Mouse (Mus musculus) limb, embryonic 15.5 days (tissue): ENCODE data around the gene Clec12a. TPM values are rescaled to one million over a fixed set of nuclear protein-coding genes. Genes with fewer than 3 reads are reported as not detected.

ENCODE experiments used
- ATAC-seq: fragments of 200-750 bp; cut with Nextera tagmentation; 2 replicates; pipeline ENCODE4 v1.8.0; 2017; ENCODE audit warnings: low read depth, moderate TSS enrichment; ENCODE audit not compliant: insufficient number of reproducible peaks, low FRiP score, low TSS enrichment
- H3K27ac ChIP-seq: fragments of 300-500 bp; sonication (generic); 2 replicates; pipeline ENCODE4 v1.5.1; 2015; ENCODE audit warnings: moderate library complexity, mild to moderate bottlenecking, inconsistent platforms
- H3K27me3 ChIP-seq: fragments of 300-500 bp; sonication (generic); 2 replicates; pipeline ENCODE4 v1.6.1; 2015; ENCODE audit warnings: inconsistent platforms
- H3K36me3 ChIP-seq: fragments of 300-500 bp; sonication (generic); 2 replicates; pipeline ENCODE4 v1.6.1; 2015; ENCODE audit warnings: inconsistent platforms
- H3K4me1 ChIP-seq: fragments of 300-500 bp; sonication (generic); 2 replicates; pipeline ENCODE4 v1.6.1; 2015; ENCODE audit warnings: inconsistent platforms
- H3K4me2 ChIP-seq: fragments of 300-500 bp; sonication (generic); 2 replicates; pipeline ENCODE4 v1.6.1; 2015; ENCODE audit warnings: mild to moderate bottlenecking, inconsistent platforms
- H3K4me3 ChIP-seq: fragments of 300-500 bp; sonication (generic); 2 replicates; pipeline ENCODE4 v1.5.1; 2015; ENCODE audit warnings: mild to moderate bottlenecking, inconsistent platforms
- H3K9ac ChIP-seq: fragments of 300-500 bp; sonication (generic); 2 replicates; pipeline ENCODE4 v1.6.1; 2015; ENCODE audit warnings: inconsistent platforms
- H3K9me3 ChIP-seq: fragments of 300-500 bp; sonication (generic); 2 replicates; pipeline ENCODE4 v1.6.1; 2016; ENCODE audit warnings: inconsistent platforms
- WGBS: fragments of 180-500 bp; shearing (Covaris S2); methylation state at CpG from one replicate; pipeline ENCODE4 v1.1.7; 2015; 5-methylcytosine and 5-hydroxymethylcytosine counted together
- polyA plus RNA-seq: library from polyadenylated mRNA; unstranded; fragments of >200 nt; fragmentation: Nextera tagmentation; extraction: Ambion mirVana; gene quantifications from 2 replicates; pipeline ENCODE4 v1.2.1, GENCODE M21; 2015

Gene Clec12a
- polyA plus RNA-seq, 1 experiment from 2014 or later = 1.0 TPM

- 66% methylated on average over 3 of the region's 3 CpGs for WGBS
- no peak for ATAC-seq
- Histone ChIP-seq H3K36me3 (no peaks in the 10 kb centered on the region), H3K27me3 (no peaks in the 10 kb centered on the region), H3K27ac (no peak overlapping the region), H3K4me1 (no peaks in the 10 kb centered on the region), H3K9me3 (no peaks in the 10 kb centered on the region), H3K4me2 (no peak overlapping the region), H3K9ac (no peak overlapping the region), H3K4me3 (no peak overlapping the region)
Measured at GRCm38 (mm10) chr6:129344408-129344807, 1.9 kb downstream of the Clec12a start.

GRCm38 (mm10) chr6:129349524-129350352, 7.2 kb downstream of the Clec12a start:
- no peak for ATAC-seq
- H3K9ac ChIP-seq = no peak overlapping the region
- 55% methylated on average over 4 of the region's 4 CpGs for WGBS

GRCm38 (mm10) chr6:129351091-129351490, 8.6 kb downstream of the Clec12a start:
- H3K4me1 ChIP-seq = no peaks in the 10 kb centered on the region
- no peak overlapping the region for H3K27ac ChIP-seq
- no peak overlapping the region for H3K4me3 ChIP-seq
- no peak for ATAC-seq
- H3K4me2 ChIP-seq = no peak overlapping the region
- H3K9me3 ChIP-seq = no peaks in the 10 kb centered on the region
- 86% methylated on average over 3 of the region's 3 CpGs for WGBS
- H3K9ac ChIP-seq = no peak overlapping the region
- no peaks in the 10 kb centered on the region for H3K36me3 ChIP-seq
- H3K27me3 ChIP-seq = no peaks in the 10 kb centered on the region

More at GRCm38 (mm10) chr6:129349524-129350352, 7.2 kb downstream of the Clec12a start:
- Histone ChIP-seq H3K4me2 (no peak overlapping the region), H3K9me3 (no peaks in the 10 kb centered on the region), H3K27ac (no peak overlapping the region), H3K36me3 (no peaks in the 10 kb centered on the region), H3K27me3 (no peaks in the 10 kb centered on the region), H3K4me1 (no peaks in the 10 kb centered on the region), H3K4me3 (no peak overlapping the region)

GRCm38 (mm10) chr6:129355774-129356173, 13.3 kb downstream of the Clec12a start:
- H3K36me3 ChIP-seq = no peaks in the 10 kb centered on the region
- ATAC-seq = no peak
- WGBS = 90% methylated on average over 2 of the region's 2 CpGs
- no peaks in the 10 kb centered on the region for H3K9me3 ChIP-seq
- no peaks in the 10 kb centered on the region for H3K4me1 ChIP-seq
- H3K27me3 ChIP-seq = no peaks in the 10 kb centered on the region
- H3K9ac ChIP-seq = no peak overlapping the region
- no peak overlapping the region for H3K4me2 ChIP-seq
- H3K27ac ChIP-seq = no peak overlapping the region
- H3K4me3 ChIP-seq = no peak overlapping the region

- Histone ChIP-seq H3K4me2 (no peak overlapping the region), H3K27me3 (no peaks in the 10 kb centered on the region), H3K9ac (no peak overlapping the region), H3K9me3 (no peaks in the 10 kb centered on the region), H3K4me1 (no peaks in the 10 kb centered on the region), H3K27ac (no peak overlapping the region), H3K36me3 (no peaks in the 10 kb centered on the region), H3K4me3 (no peak overlapping the region)
- ATAC-seq = no peak
Measured at GRCm38 (mm10) chr6:129356430-129356829, 13.9 kb downstream of the Clec12a start.

GRCm38 (mm10) chr6:129359515-129359914, 17.0 kb downstream of the Clec12a start:
- Histone ChIP-seq H3K4me2 (no peak overlapping the region), H3K27ac (no peak overlapping the region), H3K27me3 (no peaks in the 10 kb centered on the region), H3K4me3 (no peak overlapping the region), H3K9ac (no peak overlapping the region), H3K9me3 (no peaks in the 10 kb centered on the region), H3K36me3 (no peaks in the 10 kb centered on the region), H3K4me1 (no peaks in the 10 kb centered on the region)
- ATAC-seq = no peak
- 77% methylated on average over 2 of the region's 2 CpGs for WGBS

- H3K36me3 ChIP-seq = no peaks in the 10 kb centered on the region
- WGBS = 35% methylated on average over 1 of the region's 1 CpGs
- H3K27me3 ChIP-seq = no peaks in the 10 kb centered on the region
- no peaks in the 10 kb centered on the region for H3K4me1 ChIP-seq
- H3K4me3 ChIP-seq = no peak overlapping the region
- ATAC-seq = no peak
- H3K4me2 ChIP-seq = no peak overlapping the region
- H3K9me3 ChIP-seq = no peaks in the 10 kb centered on the region
- no peak overlapping the region for H3K27ac ChIP-seq
- no peak overlapping the region for H3K9ac ChIP-seq
Measured at GRCm38 (mm10) chr6:129363942-129364341, 21.5 kb downstream of the Clec12a start.

GRCm38 (mm10) chr6:129365959-129366359, 23.5 kb downstream of the Clec12a start:
- no peaks in the 10 kb centered on the region for H3K4me1 ChIP-seq
- H3K4me2 ChIP-seq = no peak overlapping the region
- H3K9ac ChIP-seq = no peak overlapping the region
- no peaks in the 10 kb centered on the region for H3K9me3 ChIP-seq
- no peak overlapping the region for H3K4me3 ChIP-seq
- WGBS = 16% methylated on average over 6 of the region's 6 CpGs
- no peaks in the 10 kb centered on the region for H3K27me3 ChIP-seq
- H3K27ac ChIP-seq = no peak overlapping the region
- H3K36me3 ChIP-seq = no peaks in the 10 kb centered on the region
- ATAC-seq = 0 out of 2 replicates have a peak, but pooled peaks have one; percentile 40

GRCm38 (mm10) chr6:129369374-129370132, 27.1 kb downstream of the Clec12a start:
- H3K9me3 ChIP-seq = no peaks in the 10 kb centered on the region
- no peak overlapping the region for H3K4me2 ChIP-seq
- H3K4me3 ChIP-seq = no peak overlapping the region
- ATAC-seq = no peak
- no peaks in the 10 kb centered on the region for H3K27me3 ChIP-seq
- no peaks in the 10 kb centered on the region for H3K36me3 ChIP-seq
- WGBS = 68% methylated on average over 7 of the region's 7 CpGs
- H3K4me1 ChIP-seq = no peaks in the 10 kb centered on the region
- H3K27ac ChIP-seq = no peak overlapping the region
- H3K9ac ChIP-seq = no peak overlapping the region

- no peak overlapping the region for H3K4me2 ChIP-seq
- 75% methylated on average over 2 of the region's 2 CpGs for WGBS
- H3K9ac ChIP-seq = no peak overlapping the region
- no peak overlapping the region for H3K4me3 ChIP-seq
- no peaks in the 10 kb centered on the region for H3K36me3 ChIP-seq
- no peaks in the 10 kb centered on the region for H3K4me1 ChIP-seq
- no peaks in the 10 kb centered on the region for H3K27me3 ChIP-seq
- no peak overlapping the region for H3K27ac ChIP-seq
- H3K9me3 ChIP-seq = no peaks in the 10 kb centered on the region
- no peak for ATAC-seq
Measured at GRCm38 (mm10) chr6:129374937-129375471, 32.5 kb downstream of the Clec12a start.

- Histone ChIP-seq H3K9ac (no peak overlapping the region), H3K4me2 (no peak overlapping the region), H3K4me3 (no peak overlapping the region), H3K4me1 (no peaks in the 10 kb centered on the region), H3K27ac (no peak overlapping the region), H3K27me3 (no peaks in the 10 kb centered on the region), H3K9me3 (no peaks in the 10 kb centered on the region), H3K36me3 (no peaks in the 10 kb centered on the region)
- no peak for ATAC-seq
- 62% methylated on average over 4 of the region's 4 CpGs for WGBS
Measured at GRCm38 (mm10) chr6:129380454-129380853, 38.0 kb downstream of the Clec12a start.

GRCm38 (mm10) chr6:129381736-129382135, 39.2 kb downstream of the Clec12a start:
- Histone ChIP-seq H3K9me3 (no peaks in the 10 kb centered on the region), H3K4me3 (no peak overlapping the region), H3K4me1 (no peaks in the 10 kb centered on the region), H3K27me3 (no peaks in the 10 kb centered on the region), H3K36me3 (no peaks in the 10 kb centered on the region), H3K4me2 (no peak overlapping the region), H3K9ac (no peak overlapping the region), H3K27ac (no peak overlapping the region)
- ATAC-seq = no peak
- 67% methylated on average over 1 of the region's 1 CpGs for WGBS
